Mouse (Mus musculus) intestine, embryonic 14.5 days (tissue): ENCODE results near the gene Rps15. TPM values are rescaled to one million over a fixed set of nuclear protein-coding genes. Genes with fewer than 3 reads are reported as not detected.

Experiments
- ATAC-seq: fragments of 200-750 bp; cut with Nextera tagmentation; replicated peaks from 2 replicates; pipeline ENCODE4 v1.8.0; 2017; ENCODE audit warnings: low read depth, moderate number of reproducible peaks, moderate TSS enrichment, moderate library complexity; ENCODE audit not compliant: low FRiP score, low TSS enrichment
- DNase-seq: peaks from one replicate; pipeline ENCODE4 v3.0.0-alpha.2; 2018; ENCODE audit warnings: low spot score
- H3K27ac ChIP-seq: fragments of 300-500 bp; sonication (generic); 2 replicates; pipeline ENCODE4 v1.5.1; 2014; ENCODE audit warnings: low read depth, mild to moderate bottlenecking, control low read depth
- H3K27me3 ChIP-seq: fragments of 300-500 bp; sonication (generic); replicated peaks from 2 replicates; pipeline ENCODE4 v1.6.1; 2014; ENCODE audit warnings: low read length, control low read depth; ENCODE audit not compliant: control insufficient read depth, insufficient read depth
- H3K36me3 ChIP-seq: fragments of 300-500 bp; sonication (generic); 2 replicates; pipeline ENCODE4 v1.6.1; 2014; ENCODE audit warnings: low read length, control low read depth; ENCODE audit not compliant: control insufficient read depth, insufficient read depth
- H3K4me1 ChIP-seq: fragments of 300-500 bp; sonication (generic); replicated peaks from 2 replicates; pipeline ENCODE4 v1.6.1; 2014; ENCODE audit warnings: low read length, control low read depth, mixed read lengths; ENCODE audit not compliant: control insufficient read depth, insufficient read depth
- H3K4me2 ChIP-seq: fragments of 300-500 bp; sonication (generic); 2 replicates; pipeline ENCODE4 v1.6.1; 2014; ENCODE audit warnings: low read length
- H3K4me3 ChIP-seq: fragments of 300-500 bp; sonication (generic); 2 replicates; pipeline ENCODE4 v1.5.1; 2014; ENCODE audit warnings: low read depth, low read length, control low read depth, mixed read lengths
- H3K9ac ChIP-seq: fragments of 300-500 bp; sonication (generic); 2 replicates; pipeline ENCODE4 v1.6.1; 2014; ENCODE audit warnings: mild to moderate bottlenecking, low read length
- H3K9me3 ChIP-seq: fragments of 300-500 bp; sonication (generic); 2 replicates; pipeline ENCODE4 v1.6.1; 2016; ENCODE audit warnings: low read length, control low read depth; ENCODE audit not compliant: control insufficient read depth
- WGBS: fragments of 180-500 bp; shearing (Covaris S2); extraction: QIAGEN DNeasy Blood & Tissue Kit; methylation state at CpG from one replicate; pipeline ENCODE4 v1.1.7; 2014; 5-methylcytosine and 5-hydroxymethylcytosine counted together
- polyA plus RNA-seq: library from polyadenylated mRNA; unstranded; fragments of >200 nt; fragmentation: Nextera tagmentation; extraction: Ambion mirVana; gene quantifications from 2 replicates; pipeline ENCODE4 v1.2.1, GENCODE M21; 2014

The Rps15 gene
- polyA plus RNA-seq, 1 experiment from 2014 or later, result 1,315 TPM

DNA sequence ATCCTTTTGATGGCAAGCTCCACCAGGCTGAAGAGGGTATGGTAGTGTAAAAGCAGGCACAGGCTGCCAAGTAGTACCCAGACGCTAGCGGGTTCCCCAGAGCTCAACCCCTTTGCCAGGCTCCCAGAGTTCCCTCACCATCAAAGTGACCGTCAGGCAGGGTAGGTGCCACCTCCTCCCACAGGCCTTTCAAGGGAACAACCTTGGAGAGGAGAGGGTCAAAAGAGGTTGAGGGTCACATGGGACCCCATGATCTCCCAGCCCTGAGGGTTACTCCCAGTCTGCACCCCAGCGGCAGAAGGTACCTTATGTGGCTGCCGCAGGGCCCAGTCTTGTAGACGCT, 32.8 kb upstream of the Rps15 start:
- Histone ChIP-seq H3K4me1 (peaks cover 21% of the 10 kb centered on the region), H3K27me3 (no peaks in the 10 kb centered on the region), H3K9me3 (no peaks in the 10 kb centered on the region), H3K4me2 (peak overlapping the region; percentile 91), H3K9ac (peak overlapping the region; percentile 50), H3K4me3 (0 out of 2 replicates have a peak overlapping the region, but pooled peaks have one; percentile 63), H3K27ac (peak overlapping the region; percentile 27; the same call in 1 of the 2 replicates), H3K36me3 (peaks cover 45% of the 10 kb centered on the region)
- no peak for ATAC-seq
- DNase-seq, result no peak
- WGBS, result 78% methylated on average over 6 of the region's 6 CpGs

DNA sequence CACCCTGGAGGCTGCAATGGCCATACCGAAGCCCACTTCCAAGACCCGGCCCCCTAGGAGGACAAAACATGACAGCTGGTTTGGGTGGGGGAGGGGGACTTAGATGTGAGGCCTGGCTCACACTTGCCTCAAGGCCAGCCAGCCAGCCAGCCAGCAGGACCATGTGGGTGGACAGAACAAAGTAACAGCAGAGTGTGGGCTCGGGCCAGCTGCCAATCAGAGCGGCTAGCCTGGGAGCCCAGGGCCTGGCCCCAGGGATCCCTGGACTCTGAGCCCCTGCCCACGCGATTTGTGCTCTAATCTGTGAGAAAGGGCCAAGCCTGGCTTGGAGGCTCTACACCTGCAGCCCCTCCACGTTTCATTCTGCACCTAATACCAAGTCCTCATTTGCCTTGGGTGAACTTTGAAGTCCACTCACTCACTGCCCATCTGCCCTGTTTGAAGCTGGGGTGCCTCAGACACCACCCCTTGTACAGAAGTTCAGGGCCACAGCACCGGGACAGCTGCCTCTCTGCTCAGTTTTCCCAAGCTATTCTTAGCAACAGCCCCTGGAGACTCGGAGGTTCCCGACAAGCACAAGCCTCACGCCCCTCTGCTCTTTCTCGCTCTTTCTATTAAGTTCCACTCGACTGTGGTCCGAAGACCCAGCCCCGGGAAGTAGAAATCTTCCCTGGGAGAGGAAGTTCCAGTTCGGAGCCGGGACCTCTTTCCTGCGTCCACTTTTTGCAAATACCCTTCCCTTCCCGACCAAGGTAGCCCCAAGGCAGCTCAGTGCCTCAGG, 32.2 kb upstream of the Rps15 start:
- H3K9me3 ChIP-seq, result no peaks in the 10 kb centered on the region
- DNase-seq (no peak), ATAC-seq (no peak)
- H3K4me1 ChIP-seq, result peaks cover 21% of the 10 kb centered on the region
- H3K4me2 ChIP-seq, result peak overlapping the region; percentile 91
- H3K9ac ChIP-seq, result peak overlapping the region; percentile 50
- peak overlapping the region; percentile 63 for H3K4me3 ChIP-seq
- no peaks in the 10 kb centered on the region for H3K27me3 ChIP-seq
- peak overlapping the region; percentile 99 for H3K27ac ChIP-seq
- WGBS, result 10% methylated on average over 19 of the region's 19 CpGs
- H3K36me3 ChIP-seq, result peaks cover 38% of the 10 kb centered on the region

- Histone ChIP-seq H3K4me1 (peaks cover 26% of the 10 kb centered on the region), H3K9me3 (no peaks in the 10 kb centered on the region), H3K4me2 (peak within 1 kb of the TSS; percentile 91), H3K36me3 (peaks cover 30% of the 10 kb centered on the region), H3K4me3 (peak within 1 kb of the TSS; percentile 63), H3K27ac (peak within 1 kb of the TSS; percentile 99), H3K9ac (peak within 1 kb of the TSS; percentile 68), H3K27me3 (no peaks in the 10 kb centered on the region)
- DNase-seq (peak; percentile 99), ATAC-seq (peak; percentile 91)
- under 1% methylated on average over 45 of the region's 49 CpGs for WGBS
These were observed 31.3 kb upstream of the Rps15 start, which contains the start of the genes Gamt and Dazap1 for GRCm38 (mm10) chr10:80260642-80261584. Gene Gamt (minus strand): TSS chr10:80261012. Gene Dazap1 (plus strand): TSS chr10:80261486.

- no peaks in the 10 kb centered on the region for H3K27me3 ChIP-seq
- under 1% methylated on average over 14 of the region's 14 CpGs for WGBS
- H3K4me3 ChIP-seq, result peak overlapping the region; percentile 63
- ATAC-seq, result peak; percentile 72
- H3K27ac ChIP-seq, result peak overlapping the region; percentile 99
- H3K9me3 ChIP-seq, result no peaks in the 10 kb centered on the region
- DNase-seq, result peak; percentile 98
- peak overlapping the region; percentile 91 for H3K4me2 ChIP-seq
- H3K9ac ChIP-seq, result peak overlapping the region; percentile 68
- peaks cover 23% of the 10 kb centered on the region for H3K36me3 ChIP-seq
- H3K4me1 ChIP-seq, result peaks cover 32% of the 10 kb centered on the region
These were observed 30.7 kb upstream of the Rps15 start for GRCm38 (mm10) chr10:80261585-80261968.

DNA sequence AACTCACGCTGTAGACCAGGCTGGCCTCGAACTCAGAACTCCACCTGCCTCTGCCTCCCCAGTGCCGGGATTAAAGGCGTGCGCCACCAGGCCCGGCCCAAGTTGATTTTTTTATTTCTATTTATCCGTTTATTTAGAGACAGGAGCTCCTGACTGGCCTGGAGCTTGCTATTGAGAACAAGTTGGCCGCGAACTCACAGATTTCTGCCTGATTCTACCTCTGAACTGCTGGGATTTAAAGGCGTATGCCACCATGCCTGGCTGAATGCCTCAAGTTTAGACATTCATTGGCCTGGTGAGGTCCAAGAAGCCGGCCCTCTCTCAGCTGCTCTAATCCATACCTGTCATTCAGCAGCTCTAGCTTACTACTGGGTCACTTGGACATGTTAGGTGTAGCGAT, 30.1 kb upstream of the Rps15 start:
- Histone ChIP-seq H3K27ac (peak overlapping the region; percentile 99), H3K9me3 (no peaks in the 10 kb centered on the region), H3K4me2 (peak overlapping the region; percentile 91), H3K9ac (no peak overlapping the region; the same call in 1 of the 2 replicates), H3K4me1 (peaks cover 36% of the 10 kb centered on the region), H3K4me3 (peak overlapping the region; percentile 63), H3K36me3 (peaks cover 19% of the 10 kb centered on the region), H3K27me3 (no peaks in the 10 kb centered on the region)
- 75% methylated on average over 12 of the region's 12 CpGs for WGBS
- DNase-seq (no peak), ATAC-seq (no peak)

GRCm38 (mm10) chr10:80262776-80263365, 29.4 kb upstream of the Rps15 start:
- no peak for DNase-seq
- no peak overlapping the region; the same call in 1 of the 2 replicates for H3K4me2 ChIP-seq
- no peaks in the 10 kb centered on the region for H3K9me3 ChIP-seq
- no peak overlapping the region for H3K27ac ChIP-seq
- no peak overlapping the region for H3K4me3 ChIP-seq
- H3K27me3 ChIP-seq, result no peaks in the 10 kb centered on the region
- H3K9ac ChIP-seq, result no peak overlapping the region
- H3K4me1 ChIP-seq, result peaks cover 43% of the 10 kb centered on the region
- H3K36me3 ChIP-seq, result peaks cover 21% of the 10 kb centered on the region
- no peak for ATAC-seq
- 89% methylated on average over 10 of the region's 10 CpGs for WGBS

- Histone ChIP-seq H3K36me3 (peaks cover 16% of the 10 kb centered on the region; the same call in 1 of the 2 replicates), H3K4me2 (peak overlapping the region; percentile 92), H3K4me1 (peaks cover 45% of the 10 kb centered on the region), H3K4me3 (peak overlapping the region; percentile 98), H3K27me3 (no peaks in the 10 kb centered on the region), H3K27ac (peak overlapping the region; percentile 67; the same call in 1 of the 2 replicates), H3K9me3 (no peaks in the 10 kb centered on the region), H3K9ac (peak overlapping the region; percentile 97)
- peak; percentile 93 for DNase-seq
- peak; percentile 45; the same call in 1 of the 2 replicates for ATAC-seq
- 2% methylated on average over 81 of the region's 81 CpGs for WGBS
These were observed 27.7 kb upstream of the Rps15 start for GRCm38 (mm10) chr10:80264341-80265148.
